Mouse (Mus musculus) CH12.LX (cell line): ENCODE results near the gene Cdh5.

Experiments used
- CTCF ChIP-seq, 2 experiments: IDR thresholded peaks in 1 of 2; conservative IDR thresholded peaks in 1 of 2; 2 replicates each; pipeline ENCODE4 v1.5.1; 2011 to 2012; ENCODE audit warnings: low read depth in 2 of 2, low read length in 2 of 2, improper control_type of control experiment in 1 of 2, inconsistent platforms in 1 of 2, mild to moderate bottlenecking in 1 of 2, moderate library complexity in 1 of 2
- ELF1 ChIP-seq: IDR thresholded peaks from 2 replicates; pipeline ENCODE4 v1.6.1; 2014; ENCODE audit warnings: low read depth, mild to moderate bottlenecking, inconsistent platforms, low read length, improper control_type of control experiment
- EP300 ChIP-seq: IDR thresholded peaks from 2 replicates; pipeline ENCODE4 v1.6.1; 2011; ENCODE audit warnings: low read length, improper control_type of control experiment
- ETS1 ChIP-seq: conservative IDR thresholded peaks from 2 replicates; pipeline ENCODE4 v1.6.1; 2012; ENCODE audit warnings: low read depth, mild to moderate bottlenecking, inconsistent platforms, low read length, improper control_type of control experiment, moderate library complexity
- IRF4 ChIP-seq: IDR thresholded peaks from 2 replicates; pipeline ENCODE4 v1.6.1; 2014; ENCODE audit warnings: low read depth, mild to moderate bottlenecking, inconsistent platforms, low read length, improper control_type of control experiment
- MAX ChIP-seq: IDR thresholded peaks from 2 replicates; pipeline ENCODE4 v1.6.1; 2011; ENCODE audit warnings: low read length, improper control_type of control experiment
- MEF2A ChIP-seq: IDR thresholded peaks from 2 replicates; pipeline ENCODE4 v1.6.1; 2014; ENCODE audit warnings: low read depth, mild to moderate bottlenecking, inconsistent platforms, low read length, improper control_type of control experiment, borderline replicate concordance
- MXI1 ChIP-seq: IDR thresholded peaks from 2 replicates; pipeline ENCODE4 v1.6.1; 2011; ENCODE audit warnings: mild to moderate bottlenecking, low read depth, low read length, improper control_type of control experiment
- POLR2A ChIP-seq: IDR thresholded peaks from 2 replicates; pipeline ENCODE4 v1.6.1; 2011; ENCODE audit warnings: low read depth, mild to moderate bottlenecking, improper control_type of control experiment, low read length
- RCOR1 ChIP-seq: conservative IDR thresholded peaks from 2 replicates; pipeline ENCODE4 v1.6.1; 2012; ENCODE audit warnings: low read depth, mild to moderate bottlenecking, inconsistent platforms, low read length, improper control_type of control experiment
- UBTF ChIP-seq: IDR thresholded peaks from 2 replicates; pipeline ENCODE4 v1.6.1; 2012; ENCODE audit warnings: low read depth, mild to moderate bottlenecking, inconsistent platforms, low read length, improper control_type of control experiment, moderate library complexity
- USF1 ChIP-seq: IDR thresholded peaks from 2 replicates; pipeline ENCODE4 v1.6.1; 2014; ENCODE audit warnings: low read depth, mild to moderate bottlenecking, inconsistent platforms, low read length, improper control_type of control experiment
- ZMIZ1 ChIP-seq: IDR thresholded peaks from 2 replicates; pipeline ENCODE4 v1.6.1; 2012; ENCODE audit warnings: low read depth, mild to moderate bottlenecking, inconsistent platforms, low read length, improper control_type of control experiment

GRCm38 (mm10) chr8:104130916-104131315, 29.5 kb downstream of the Cdh5 start:
- no peak for TF ChIP-seq CTCF (conservative IDR thresholded peaks at IDR 0.05 in 1 of 2, IDR thresholded peaks at IDR 0.05 in 1 of 2; ENCODE audit: low read depth in 2 of 2, low read length in 2 of 2)
- TF ChIP-seq POLR2A, result no peak
- TF ChIP-seq EP300, result no peak
- TF ChIP-seq UBTF, result no peak
- no peak for TF ChIP-seq ELF1
- no peak for TF ChIP-seq RCOR1
- TF ChIP-seq USF1, result no peak
- TF ChIP-seq ZMIZ1, result no peak
- TF ChIP-seq MAX, result no peak
- no peak for TF ChIP-seq ETS1
- TF ChIP-seq MEF2A, result no peak
- no peak for TF ChIP-seq MXI1
- TF ChIP-seq IRF4, result no peak
